ENCODE assay signal across 26 mouse cellular contexts in the genomic region with DNA sequence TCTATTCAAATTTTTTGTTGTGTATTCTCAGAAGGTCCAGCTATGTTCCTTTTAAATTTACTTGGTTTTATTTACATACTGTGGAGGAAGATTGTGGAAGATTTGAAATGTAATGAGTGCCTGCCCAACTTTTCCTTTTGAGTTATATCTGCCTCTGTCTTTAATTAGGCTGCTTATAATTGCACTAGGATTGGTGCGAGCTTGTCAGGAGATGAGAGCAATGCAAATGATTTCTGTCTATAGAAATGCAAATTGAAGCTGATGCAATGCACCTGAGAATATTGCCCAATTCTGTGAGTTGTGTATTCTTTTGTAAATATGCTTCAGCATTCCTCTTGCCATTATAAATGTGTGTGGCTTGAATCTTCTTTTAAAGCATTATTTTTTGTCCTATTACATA.
DNase-seq lines count a peak whose midpoint lies in the region; ATAC-seq and TF ChIP-seq lines count a peak whose summit lies in the region.
"Had no signal": no experiment of that assay in that cellular context is flagged by ENCODE, and none has a peak within 500 bp of the region (broad histone marks: within the 10 kb centered on the region; RNA-seq: fewer than 3 reads in every experiment).

No protein-coding gene starts in this region.

- no peak for TF ChIP-seq RAD21 in CH12.LX (IDR thresholded peaks at IDR 0.05; ENCODE audit: low read depth, low read length)

- no peak overlapping the region for H3K9ac ChIP-seq in forebrain, embryonic 12.5 days
- H3K9ac ChIP-seq in forebrain, embryonic 16.5 days (replicated peaks; ENCODE audit: low read depth, low read length) = no peak overlapping the region
- no peak overlapping the region for H3K9ac ChIP-seq in midbrain, embryonic 11.5 days (ENCODE audit: low read length)
- no peak overlapping the region for H3K9ac ChIP-seq in midbrain, postnatal 0 days (replicated peaks; ENCODE audit: low read length, poor library complexity, severe bottlenecking)
- H3K9ac ChIP-seq in CH12.LX (ENCODE audit: insufficient read depth, low read depth) = no peak overlapping the region
- H3K9ac ChIP-seq: heart, embryonic 13.5 days; hindbrain, embryonic 14.5 days had no signal

- no peak for TF ChIP-seq POLR2A in CH12.LX (IDR thresholded peaks at IDR 0.05; ENCODE audit: low read depth, low read length)
- no peak for TF ChIP-seq POLR2A in brain, embryonic 14.5 days (IDR thresholded peaks at IDR 0.05; ENCODE audit: borderline replicate concordance, extremely low read depth, insufficient read depth, insufficient read length, poor library complexity, severe bottlenecking)

- no peaks in the 10 kb centered on the region for H3K27me3 ChIP-seq in forebrain, embryonic 12.5 days
- H3K27me3 ChIP-seq in forebrain, embryonic 16.5 days (replicated peaks; ENCODE audit: control insufficient read depth, insufficient read depth, low read length) = no peaks in the 10 kb centered on the region
- H3K27me3 ChIP-seq in midbrain, embryonic 11.5 days (ENCODE audit: control insufficient read depth, insufficient read depth, low read length) = no peaks in the 10 kb centered on the region
- H3K27me3 ChIP-seq in midbrain, postnatal 0 days (ENCODE audit: insufficient read depth, low read length) = no peaks in the 10 kb centered on the region
- H3K27me3 ChIP-seq in CH12.LX (replicated peaks) = no peaks in the 10 kb centered on the region
- H3K27me3 ChIP-seq: heart, embryonic 13.5 days had no signal

- 26% methylated on average over 1 of the region's 1 CpGs for WGBS in forebrain, embryonic 12.5 days
- 13% methylated on average over 1 of the region's 1 CpGs for WGBS in forebrain, embryonic 16.5 days
- WGBS in midbrain, embryonic 11.5 days = 68% methylated on average over 1 of the region's 1 CpGs
- 15% methylated on average over 1 of the region's 1 CpGs for WGBS in midbrain, postnatal 0 days

- no peak overlapping the region for H3K4me2 ChIP-seq in forebrain, embryonic 12.5 days
- no peak overlapping the region for H3K4me2 ChIP-seq in forebrain, embryonic 16.5 days (ENCODE audit: low read length)
- H3K4me2 ChIP-seq in midbrain, embryonic 11.5 days = no peak overlapping the region
- no peak overlapping the region for H3K4me2 ChIP-seq in midbrain, postnatal 0 days (ENCODE audit: low read depth, low read length, poor library complexity, severe bottlenecking)
- no peak overlapping the region for H3K4me2 ChIP-seq in CH12.LX (ENCODE audit: insufficient read depth, low read depth, poor library complexity, severe bottlenecking)
- H3K4me2 ChIP-seq: heart, embryonic 13.5 days; hindbrain, embryonic 14.5 days had no signal

- no peaks in the 10 kb centered on the region for H3K9me3 ChIP-seq in forebrain, embryonic 12.5 days
- no peaks in the 10 kb centered on the region for H3K9me3 ChIP-seq in forebrain, embryonic 16.5 days (ENCODE audit: control insufficient read depth, low read length)
- no peaks in the 10 kb centered on the region for H3K9me3 ChIP-seq in midbrain, embryonic 11.5 days (ENCODE audit: control insufficient read depth, low read length)
- H3K9me3 ChIP-seq in midbrain, postnatal 0 days (ENCODE audit: low read length) = no peaks in the 10 kb centered on the region
- no peaks in the 10 kb centered on the region for H3K9me3 ChIP-seq in CH12.LX (replicated peaks; ENCODE audit: low read length)
- H3K9me3 ChIP-seq: heart, embryonic 10.5 days; heart, embryonic 13.5 days had no signal

- no peak overlapping the region for H3K4me3 ChIP-seq in forebrain, embryonic 12.5 days (replicated peaks)
- H3K4me3 ChIP-seq in forebrain, embryonic 16.5 days (replicated peaks; ENCODE audit: low read length) = no peak overlapping the region
- no peak overlapping the region for H3K4me3 ChIP-seq in midbrain, embryonic 11.5 days (ENCODE audit: low read depth, low read length)
- no peak overlapping the region for H3K4me3 ChIP-seq in midbrain, postnatal 0 days (ENCODE audit: low read depth, low read length)
- H3K4me3 ChIP-seq in CH12.LX (replicated peaks in 1 of 3; ENCODE audit: low read depth in 2 of 3, low read length in 2 of 3, poor library complexity in 1 of 3) = no peak overlapping the region
- H3K4me3 ChIP-seq: gastrocnemius, adult 2 months; heart, embryonic 10.5 days; heart, embryonic 13.5 days had no signal

- no peaks in the 10 kb centered on the region for H3K36me3 ChIP-seq in forebrain, embryonic 12.5 days (replicated peaks)
- no peaks in the 10 kb centered on the region for H3K36me3 ChIP-seq in forebrain, embryonic 16.5 days (ENCODE audit: control insufficient read depth, insufficient read depth)
- no peaks in the 10 kb centered on the region for H3K36me3 ChIP-seq in midbrain, embryonic 11.5 days (ENCODE audit: control insufficient read depth, insufficient read depth, low read length)
- H3K36me3 ChIP-seq in midbrain, postnatal 0 days (ENCODE audit: insufficient read depth, low read length) = no peaks in the 10 kb centered on the region
- H3K36me3 ChIP-seq in CH12.LX (replicated peaks in 1 of 2; ENCODE audit: control insufficient read depth in 1 of 2, insufficient read depth in 1 of 2, low read length in 1 of 2) = no peaks in the 10 kb centered on the region
- H3K36me3 ChIP-seq: heart, embryonic 10.5 days; heart, embryonic 13.5 days had no signal

- H3K4me1 ChIP-seq in forebrain, embryonic 12.5 days = no peaks in the 10 kb centered on the region
- H3K4me1 ChIP-seq in forebrain, embryonic 16.5 days (replicated peaks; ENCODE audit: control insufficient read depth, insufficient read depth, low read length) = no peaks in the 10 kb centered on the region
- H3K4me1 ChIP-seq in midbrain, embryonic 11.5 days (ENCODE audit: control insufficient read depth, insufficient read depth, low read length) = no peaks in the 10 kb centered on the region
- no peaks in the 10 kb centered on the region for H3K4me1 ChIP-seq in midbrain, postnatal 0 days (ENCODE audit: insufficient read depth, low read length)
- no peaks in the 10 kb centered on the region; a peak in 1 of 4 replicates for H3K4me1 ChIP-seq in CH12.LX (ENCODE audit: control insufficient read depth in 1 of 2, insufficient read depth in 2 of 2)
- H3K4me1 ChIP-seq: heart, embryonic 10.5 days; heart, embryonic 13.5 days had no signal

- no peak overlapping the region for H3K27ac ChIP-seq in forebrain, embryonic 12.5 days
- H3K27ac ChIP-seq in forebrain, embryonic 16.5 days (ENCODE audit: low read length) = no peak overlapping the region
- H3K27ac ChIP-seq in midbrain, embryonic 11.5 days (ENCODE audit: low read depth, low read length) = no peak overlapping the region
- no peak overlapping the region for H3K27ac ChIP-seq in midbrain, postnatal 0 days (ENCODE audit: low read depth, low read length)
- H3K27ac ChIP-seq in CH12.LX (ENCODE audit: insufficient read depth, low read depth) = no peak overlapping the region
- H3K27ac ChIP-seq: gastrocnemius, adult 2 months; heart, embryonic 10.5 days; heart, embryonic 13.5 days; hindbrain, embryonic 14.5 days; hindbrain, postnatal 0 days had no signal

- ATAC-seq in forebrain, embryonic 12.5 days (ENCODE audit: low FRiP score) = peak; percentile 69; the same call in 1 of the 2 replicates
- no peak for ATAC-seq in forebrain, embryonic 16.5 days
- ATAC-seq in midbrain, embryonic 11.5 days (ENCODE audit: low FRiP score) = no peak
- no peak for ATAC-seq in midbrain, postnatal 0 days (ENCODE audit: low FRiP score)
- no peak for ATAC-seq in granulocyte monocyte progenitor cell, adult 5-6 weeks (replicated peaks; ENCODE audit: poor library complexity, severe bottlenecking)
- ATAC-seq: hindbrain, postnatal 0 days; inflammation-experienced regulatory T-cells, adult 6 months; intestine, embryonic 16.5 days had no signal

- no peaks in the 10 kb centered on the region for H3K79me2 ChIP-seq in CH12.LX (replicated peaks; ENCODE audit: control insufficient read depth, extremely low read depth, insufficient read depth, poor library complexity, severe bottlenecking)

- DNase-seq in midbrain, embryonic 11.5 days (ENCODE audit: low spot score, missing footprints) = peak; percentile 67
- DNase-seq in midbrain, postnatal 0 days (ENCODE audit: low spot score) = no peak
- peak; percentile 1 for DNase-seq in CH12.LX (ENCODE audit: extremely low read depth)
- peak; percentile 60 for DNase-seq in brain, embryonic 14.5 days (ENCODE audit: low read depth)
- no peak for DNase-seq in thymus, postnatal 4 days
- DNase-seq: adrenal gland, adult 2 months; adrenal gland, postnatal 14 days; B cell, adult 2 months; cerebellum, adult 18-20 months; cerebellum, adult 9-10 months; cerebellum, postnatal 14 days; gastrocnemius, adult 2 months; gastrocnemius, postnatal 14 days; heart, adult 18-20 months; heart, postnatal 14 days; heart, postnatal 4 days; kidney, adult 18-20 months had no signal

- dilution Hi-C loops in CH12.LX (cut with MboI; ENCODE audit: extremely low pct_ligation_motif_present, extremely low pct_unique_long_range_greater_than_20kb, low sequenced_read_pairs) = no loop called here

- TF ChIP-seq EP300 in CH12.LX (IDR thresholded peaks at IDR 0.05; ENCODE audit: low read length) = no peak

- no peak for TF ChIP-seq CTCF in midbrain, postnatal 0 days (IDR thresholded peaks at IDR 0.05)
- TF ChIP-seq CTCF in CH12.LX (conservative IDR thresholded peaks at IDR 0.05 in 1 of 2, IDR thresholded peaks at IDR 0.05 in 1 of 2; ENCODE audit: low read depth in 2 of 2, low read length in 2 of 2) = no peak
- no peak for TF ChIP-seq CTCF in brain, embryonic 14.5 days (IDR thresholded peaks at IDR 0.05; ENCODE audit: borderline replicate concordance, extremely low read depth, insufficient read depth, insufficient read length)

- in situ Hi-C loops in CH12.LX (cut with MboI; ENCODE audit: low pct_ligation_motif_present, low pct_unique_long_range_greater_than_20kb, low sequenced_read_pairs) = no loop called here

TF ChIP-seq in CH12.LX, 34 proteins besides CTCF, POLR2A, EP300 and RAD21:
- TF ChIP-seq TBP (conservative IDR thresholded peaks at IDR 0.05; ENCODE audit: low read depth, low read length) = no peak
- TF ChIP-seq ELF1 (IDR thresholded peaks at IDR 0.05; ENCODE audit: low read depth, low read length) = no peak
- TF ChIP-seq RCOR1 (conservative IDR thresholded peaks at IDR 0.05; ENCODE audit: low read depth, low read length) = no peak

Comparison
In these comparisons a context has a peak if more than half of its experiments do, and no peak if none do; other contexts are left out.
1. DNase-seq: peak in midbrain, embryonic 11.5 days (single experiment), CH12.LX (single experiment) and brain, embryonic 14.5 days (single experiment); none in midbrain, postnatal 0 days (single experiment) and thymus, postnatal 4 days (single experiment).